Mouse (Mus musculus) urinary bladder, postnatal 4 days (tissue): ENCODE measurements around the gene Large2.

Source experiments
- DNase-seq, 2 experiments: peaks; one replicate each; pipeline ENCODE4 v3.0.0; 2021 to 2022; ENCODE audit warnings: low spot score in 2 of 2

Gene Large2

DNA sequence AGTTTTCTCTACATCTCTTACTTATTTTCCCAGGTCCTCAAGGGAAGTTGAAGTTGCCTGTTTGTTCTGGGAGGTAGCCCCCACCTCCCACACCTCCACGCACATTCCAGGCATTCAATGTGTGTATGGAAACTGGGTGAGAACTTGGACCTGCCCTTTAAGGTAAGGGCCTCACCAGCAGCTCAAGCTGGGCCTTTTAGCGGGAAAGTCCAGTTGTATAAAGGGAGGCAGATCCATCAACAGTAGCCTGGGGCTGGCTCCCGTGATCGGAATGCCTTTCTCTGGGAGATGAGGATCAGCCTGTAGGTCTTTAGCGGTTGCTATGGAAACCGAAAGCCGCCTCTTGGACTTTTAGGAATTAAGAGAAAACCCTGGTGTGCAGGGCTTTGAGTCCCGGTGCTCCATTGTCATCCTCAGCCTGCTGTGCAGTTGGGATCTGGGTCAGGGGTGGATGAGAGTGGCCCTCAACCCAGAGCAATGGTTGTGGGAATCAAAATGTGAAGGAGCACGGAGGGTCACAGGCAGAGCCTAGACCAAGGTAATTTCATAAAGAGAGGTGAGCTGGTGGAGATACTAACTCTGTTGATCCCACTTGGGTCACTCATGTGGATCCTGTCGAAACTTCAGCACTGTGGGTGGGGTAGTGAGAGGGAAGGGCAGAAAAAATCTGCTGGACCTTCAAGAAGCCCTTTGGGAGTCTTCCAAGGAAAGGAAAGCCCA is 2.5 kb downstream of the Large2 start:
- DNase-seq: no peak

DNA sequence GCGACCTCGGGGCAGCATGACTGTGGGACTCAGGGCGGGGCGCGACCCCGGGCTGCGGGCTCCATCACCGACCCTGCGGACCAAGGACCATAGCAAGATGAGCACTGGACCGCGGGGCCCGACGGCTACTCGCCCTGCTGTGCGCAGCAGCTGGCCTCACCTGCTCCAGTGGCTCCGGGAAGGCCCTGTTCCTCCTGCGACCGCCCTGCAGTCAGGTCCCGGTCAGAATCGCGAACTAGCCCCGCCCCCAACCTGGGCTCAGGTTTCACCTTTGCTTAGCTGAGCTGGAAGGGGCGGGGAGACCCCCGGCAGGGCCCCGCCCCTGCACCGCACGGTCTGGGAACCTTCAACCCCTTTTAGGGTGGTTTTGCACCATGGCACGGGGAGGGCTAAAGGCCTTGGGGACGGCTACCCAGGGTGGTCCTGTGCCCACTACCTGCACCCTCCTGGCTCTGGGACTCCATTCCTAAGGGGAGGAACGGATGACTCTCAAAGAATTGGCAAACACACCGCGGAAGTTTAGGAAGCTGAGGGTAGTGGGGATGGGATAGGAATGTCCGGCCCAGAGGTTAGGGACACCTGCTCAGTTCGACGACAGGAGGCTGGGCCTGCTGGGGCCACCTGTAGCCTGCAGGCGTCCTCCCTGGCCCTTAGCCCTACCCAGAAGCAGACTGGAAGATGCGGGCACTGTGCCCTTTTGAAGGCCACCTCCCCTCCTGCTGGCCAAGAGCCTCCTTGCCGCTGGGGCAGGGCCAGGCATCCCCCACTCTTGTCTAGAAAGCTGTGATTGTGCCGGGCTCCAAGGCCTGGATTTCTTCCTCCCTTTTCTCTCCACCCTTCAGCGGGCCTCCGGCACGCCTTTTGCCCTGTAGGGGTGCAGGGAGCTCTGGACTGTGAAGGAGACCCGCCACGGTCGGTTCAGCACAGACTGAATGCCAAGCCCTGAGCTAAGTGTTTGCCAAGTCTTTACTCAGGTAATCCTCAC is 3.6 kb downstream of the Large2 start:
- DNase-seq: peak; percentile 67 to 77

DNA sequence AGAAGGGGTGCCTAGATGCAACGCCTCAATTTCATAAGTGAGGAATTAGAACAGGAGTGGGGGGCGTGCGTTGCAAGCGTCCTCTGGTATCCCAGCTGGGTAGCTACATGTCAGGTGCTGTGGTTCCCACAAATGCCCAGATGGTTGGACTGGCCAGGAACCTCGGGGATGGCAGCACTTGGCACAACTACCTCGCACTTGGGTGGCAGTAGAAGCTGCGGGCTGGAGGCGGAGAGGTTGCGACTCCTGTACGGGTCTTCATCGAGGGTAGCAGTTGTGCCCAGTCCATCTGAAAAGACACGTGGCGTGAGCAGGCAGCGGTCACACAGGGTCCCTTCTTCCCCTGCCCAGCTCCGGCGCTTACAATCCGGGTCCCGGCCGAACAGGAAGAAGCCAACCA is 4.3 kb downstream of the Large2 start:
- no peak for DNase-seq

DNA sequence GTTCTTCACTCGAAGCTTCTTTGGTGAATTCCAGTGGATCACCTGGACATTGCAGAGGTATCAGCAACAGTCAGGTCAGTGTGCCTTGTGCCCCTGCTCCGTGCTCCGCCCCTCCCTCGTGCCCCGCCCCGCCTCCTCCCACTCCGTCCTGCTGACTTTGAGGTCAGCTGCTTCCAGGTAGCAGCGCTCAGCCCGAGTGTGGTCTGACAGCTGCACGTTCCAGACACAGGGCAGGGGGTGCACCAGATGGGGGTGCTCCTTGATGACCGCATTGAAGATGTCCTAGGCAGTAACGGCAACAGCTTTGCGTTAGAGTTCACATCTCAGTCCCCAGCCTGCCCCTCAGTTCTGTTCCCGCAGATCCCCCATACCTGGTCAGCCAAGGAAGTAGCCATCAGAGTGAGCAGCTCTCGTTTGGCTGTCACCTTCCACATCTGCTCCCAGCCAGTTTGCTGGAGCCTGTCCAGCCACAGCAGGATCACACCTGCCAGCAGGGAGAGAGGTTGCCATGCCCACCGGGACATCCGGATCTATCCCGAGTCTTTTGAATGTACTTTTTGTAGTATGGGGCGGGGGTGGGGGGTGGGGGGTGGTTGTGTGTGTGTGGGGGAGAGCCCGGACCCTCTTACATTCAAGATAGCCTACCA is 7.2 kb downstream of the Large2 start:
- no peak for DNase-seq

DNA sequence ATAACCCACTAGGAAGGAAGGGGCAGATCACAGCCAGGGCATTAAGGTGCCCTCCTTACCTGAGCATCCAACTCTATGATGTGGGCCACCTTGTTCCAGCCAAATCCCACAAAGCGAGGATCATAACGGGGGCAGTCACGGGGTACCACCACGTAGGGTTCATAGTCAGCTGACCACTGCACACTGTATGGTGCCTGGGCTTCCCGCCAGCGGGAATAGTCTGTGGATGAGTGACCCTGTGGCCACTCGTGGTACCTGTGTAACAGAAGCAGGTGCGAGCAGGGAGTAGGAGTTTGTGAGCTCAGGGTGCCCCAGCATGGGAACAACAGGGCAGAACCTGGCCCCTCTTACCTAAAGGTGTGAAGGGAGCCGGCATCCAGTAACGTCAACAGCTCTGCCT is 9.1 kb downstream of the Large2 start:
- no peak for DNase-seq

DNA sequence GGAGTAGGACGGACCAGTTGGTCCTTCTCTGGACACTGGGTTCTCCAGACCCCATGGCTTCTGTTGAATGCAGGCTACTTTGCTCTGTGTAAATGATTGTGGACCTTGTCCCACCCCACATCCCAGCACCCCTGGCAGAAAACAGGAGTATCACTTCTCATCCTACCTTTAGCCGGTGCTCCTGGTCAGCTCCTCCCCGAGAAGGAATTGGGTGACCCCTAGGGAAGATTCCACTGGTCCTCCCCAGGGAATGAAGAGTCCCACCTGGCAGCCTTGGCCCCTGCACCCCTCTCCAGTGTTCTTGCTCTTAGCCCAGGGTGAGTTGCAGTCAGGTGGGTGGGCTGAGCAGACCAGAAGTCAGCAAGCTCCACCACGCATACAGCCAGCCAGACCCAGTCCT is 10.6 kb downstream of the Large2 start:
- DNase-seq: no peak

DNA sequence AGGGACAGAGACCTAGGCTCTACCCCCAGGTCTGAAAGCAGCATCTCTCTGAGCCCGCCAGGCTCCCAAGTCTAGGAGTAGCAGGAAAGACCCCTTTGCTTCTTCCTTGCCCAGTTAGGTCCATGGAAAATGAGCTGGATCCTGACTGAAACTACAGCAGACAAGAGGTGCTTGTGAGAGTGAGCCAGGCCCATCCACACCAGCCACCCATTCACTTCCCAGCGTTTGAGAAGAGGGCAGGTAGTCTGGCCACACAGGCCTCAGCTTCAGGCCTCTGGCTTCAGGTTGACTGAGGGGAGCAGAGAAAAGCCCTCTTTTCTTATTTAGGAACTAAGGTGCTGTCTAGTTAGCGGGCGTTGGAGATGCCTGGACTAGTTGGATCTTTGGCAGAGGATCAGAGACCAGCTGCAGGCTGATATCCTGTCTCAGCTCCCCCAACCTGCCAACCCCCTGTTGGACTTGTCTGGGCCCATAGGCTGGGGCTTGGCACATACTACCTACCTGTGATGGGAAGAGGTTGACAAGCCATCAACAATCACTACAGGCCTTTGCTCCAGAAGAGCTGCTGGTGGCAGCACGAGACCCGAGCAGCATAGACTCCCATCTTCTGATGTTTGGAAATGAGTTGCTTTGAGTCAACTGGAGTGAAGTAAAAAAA is 12.0 kb downstream of the Large2 start:
- no peak for DNase-seq

DNA sequence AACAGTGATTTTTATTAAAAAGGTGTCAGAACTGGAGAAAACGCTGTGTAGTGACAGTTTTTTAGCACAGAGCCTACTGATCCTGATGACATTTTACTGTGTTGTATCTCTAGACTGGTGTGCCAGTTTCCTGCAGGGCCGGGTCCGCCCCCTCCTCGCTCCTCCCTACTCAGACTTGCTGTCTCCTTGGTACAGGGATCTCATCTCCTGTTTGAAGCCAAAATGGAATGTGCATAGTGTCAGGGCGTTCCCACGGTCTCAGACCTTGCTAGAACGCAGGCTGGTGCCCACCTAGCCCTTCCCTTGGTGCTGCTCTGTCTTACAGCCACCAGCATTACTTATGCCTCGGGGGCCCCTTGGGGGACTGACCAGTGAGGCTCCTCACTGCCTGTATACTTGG is 12.9 kb downstream of the Large2 start:
- DNase-seq: no peak

DNA sequence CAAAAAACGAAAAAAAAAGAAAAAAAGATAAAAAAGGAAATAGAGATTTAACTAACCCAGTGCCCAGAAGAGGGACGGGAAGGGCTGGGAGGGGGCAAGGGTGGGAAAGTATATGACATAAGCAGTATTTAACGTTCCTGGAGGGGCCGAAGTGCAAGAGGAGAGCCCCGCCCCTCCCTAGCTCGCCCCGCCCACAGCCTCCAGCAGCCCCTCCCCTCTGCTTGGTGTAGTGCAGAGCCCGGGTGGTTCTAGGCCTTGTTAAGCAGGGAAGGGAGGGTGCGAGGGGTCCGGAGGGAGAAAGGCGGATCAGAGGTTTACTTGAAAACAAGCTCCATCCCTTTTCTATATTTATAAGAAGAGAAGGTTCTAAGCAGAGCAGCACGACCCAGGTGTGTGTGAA is 13.8 kb downstream of the Large2 start:
- no peak for DNase-seq

DNA sequence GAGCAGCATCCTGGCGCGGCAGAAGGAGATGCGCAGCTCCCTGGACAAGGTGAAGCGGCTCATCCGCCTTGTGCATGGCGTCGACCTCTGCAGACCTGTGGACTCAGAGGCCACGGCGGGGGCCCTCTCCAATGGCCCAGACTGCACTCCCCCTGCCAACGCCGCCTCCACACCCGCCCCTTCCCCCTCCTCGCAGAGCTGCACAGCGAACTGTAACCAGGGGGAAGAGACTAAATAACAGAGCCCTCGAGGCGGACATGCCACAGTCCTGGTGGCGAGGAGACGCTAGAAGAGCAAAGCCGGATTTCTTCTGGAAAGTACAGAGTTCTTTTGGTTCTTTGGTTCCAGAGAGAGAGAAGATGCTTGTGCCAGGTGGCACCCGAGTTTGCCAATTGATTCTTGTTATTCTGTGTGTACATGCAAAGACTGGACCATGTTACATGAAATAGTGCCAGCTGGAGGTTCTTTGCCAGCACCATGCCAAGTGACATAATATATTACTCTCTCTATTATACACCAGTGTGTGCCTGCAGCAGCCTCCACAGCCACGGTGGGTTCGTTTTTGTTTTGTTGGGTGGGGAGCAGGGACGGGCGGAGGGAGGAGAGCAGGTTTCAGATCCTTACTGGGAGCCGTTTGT is 14.4 kb downstream of the Large2 start:
- no peak for DNase-seq

DNA sequence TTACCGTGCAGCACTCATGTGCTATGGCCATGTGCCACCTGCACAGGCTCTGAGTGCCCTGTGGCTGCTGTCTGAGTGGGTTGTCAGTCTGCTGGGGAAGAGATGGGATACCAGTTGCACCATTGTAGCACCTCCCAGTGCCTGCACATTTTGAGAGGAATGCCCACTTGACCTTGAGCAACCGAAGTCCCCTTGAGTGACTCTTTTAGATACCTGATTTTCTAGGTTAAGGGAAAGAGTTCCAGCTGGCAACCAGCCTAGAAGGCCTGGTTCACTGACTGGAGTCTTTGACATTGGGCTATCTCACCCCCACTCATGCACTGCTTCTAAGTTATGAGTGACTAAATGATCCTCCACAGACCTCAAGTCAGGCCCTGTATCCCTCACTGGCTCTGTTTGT is 15.4 kb downstream of the Large2 start:
- no peak for DNase-seq

DNA sequence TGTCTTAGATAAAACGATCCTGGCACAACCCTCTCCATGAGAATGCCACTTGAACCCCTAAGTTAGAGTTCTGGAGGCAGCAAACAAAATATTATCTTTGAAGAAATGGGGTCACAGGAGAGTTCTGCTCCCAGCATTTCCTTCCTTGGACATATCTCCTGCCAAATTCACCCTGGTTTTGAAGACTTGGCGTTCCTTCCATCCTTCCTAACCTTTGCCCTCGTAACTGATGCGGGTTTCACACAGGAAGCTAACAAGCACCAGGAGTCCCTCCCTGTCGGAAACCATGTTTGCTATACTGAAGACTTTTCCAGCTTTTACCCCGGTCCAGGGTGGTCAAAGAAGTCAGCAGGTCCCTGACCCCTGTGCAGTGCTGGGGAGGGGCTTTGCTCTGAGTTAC is 20.4 kb downstream of the Large2 start:
- no peak for DNase-seq

DNA sequence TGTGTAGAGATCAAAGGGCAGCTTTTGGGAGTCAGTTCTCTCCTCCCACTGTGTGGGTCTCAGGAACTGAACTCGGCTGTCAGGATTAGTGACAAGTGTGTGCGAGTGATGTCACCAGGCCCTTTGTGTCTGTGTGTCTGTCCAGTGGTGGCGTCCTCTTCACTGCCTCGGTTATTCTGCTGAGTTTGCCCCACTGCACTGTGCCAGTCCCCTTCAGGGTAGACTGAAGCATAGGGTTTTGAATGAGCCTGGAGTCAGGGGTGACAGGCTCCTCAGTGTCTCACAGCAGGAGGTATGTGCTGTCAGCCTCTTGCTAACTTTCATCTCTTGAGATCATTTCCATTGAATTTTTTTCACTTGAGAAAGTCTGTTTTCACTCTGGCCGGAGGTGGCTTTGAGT is 21.3 kb downstream of the Large2 start:
- no peak for DNase-seq

DNA sequence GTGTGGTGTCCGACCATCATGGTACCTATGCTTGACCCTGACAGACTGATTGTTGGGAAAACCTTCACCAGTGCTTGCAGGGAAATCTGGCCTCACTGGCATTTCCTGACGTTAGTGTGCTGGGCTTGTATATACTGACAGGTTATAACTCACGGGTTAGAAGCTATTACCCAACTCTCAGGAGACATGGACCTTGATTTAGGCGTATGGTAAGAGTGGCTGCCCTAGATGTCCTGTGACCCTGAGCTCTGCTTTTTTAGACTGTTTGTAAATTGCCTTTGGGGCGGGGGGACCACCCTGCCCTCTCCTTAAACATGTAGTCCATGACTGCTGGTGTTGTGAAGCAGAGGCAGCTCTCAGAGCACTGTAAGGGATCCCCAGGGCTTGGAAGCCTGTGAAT is 24.0 kb downstream of the Large2 start:
- DNase-seq: no peak

DNA sequence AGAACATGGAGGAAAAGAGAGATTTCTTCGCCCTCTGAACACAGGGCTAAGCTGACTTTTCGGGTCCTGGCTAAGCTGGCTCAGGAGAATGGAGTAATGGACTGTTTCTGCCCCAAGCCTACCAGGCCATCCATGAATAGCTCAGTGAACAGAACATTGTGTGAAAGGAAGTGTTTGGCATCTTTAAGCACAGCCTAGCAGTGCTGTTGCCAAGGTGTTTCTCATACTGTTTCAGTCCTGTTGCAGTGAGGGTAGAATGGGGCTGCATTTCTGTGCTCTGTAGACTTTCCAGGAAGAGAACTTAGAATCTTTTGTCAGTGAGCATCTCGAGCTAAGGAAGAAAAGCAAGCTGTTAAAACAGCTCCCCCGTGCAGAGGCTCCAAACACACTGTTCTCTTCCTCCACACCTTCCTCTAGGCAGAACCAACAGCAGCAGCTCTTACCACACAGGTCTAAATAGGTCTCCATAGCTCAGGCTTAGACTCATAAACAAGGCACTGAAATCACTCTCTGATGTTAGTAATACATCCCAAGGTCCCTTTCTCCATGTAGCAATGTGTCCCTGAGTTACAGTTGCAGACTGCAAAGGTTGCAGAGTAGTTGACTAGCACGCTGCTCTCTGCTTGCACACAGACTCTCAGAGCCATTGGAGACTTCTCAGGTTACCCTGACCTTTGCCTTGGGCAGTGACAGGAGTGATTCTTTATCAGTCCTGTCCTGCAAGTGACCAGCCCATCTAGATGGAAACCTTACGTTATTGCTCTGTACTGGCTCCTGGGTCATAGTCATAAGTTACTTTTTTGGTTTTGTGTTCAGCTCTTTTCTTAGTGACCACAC is 24.9 kb downstream of the Large2 start:
- DNase-seq: no peak

DNA sequence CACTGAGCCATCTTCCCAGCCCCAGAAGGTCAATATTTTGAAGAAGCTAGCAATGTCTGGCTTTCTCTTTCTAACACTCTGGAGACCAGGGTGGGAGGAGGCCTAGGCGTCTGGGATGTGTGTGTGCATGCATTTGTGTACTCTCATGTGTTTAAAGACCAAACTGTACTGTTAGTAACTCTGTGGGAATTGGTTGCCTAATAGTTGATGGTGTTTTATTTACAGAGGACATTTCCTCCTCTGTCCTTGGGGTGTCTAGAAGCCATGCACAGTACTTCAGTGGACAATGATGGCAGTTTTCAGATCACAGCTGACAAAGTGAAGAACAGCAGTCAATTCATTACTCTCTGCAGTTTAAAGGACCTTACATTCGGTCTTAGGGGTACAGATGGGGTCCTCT is 27.5 kb downstream of the Large2 start:
- DNase-seq: no peak

DNA sequence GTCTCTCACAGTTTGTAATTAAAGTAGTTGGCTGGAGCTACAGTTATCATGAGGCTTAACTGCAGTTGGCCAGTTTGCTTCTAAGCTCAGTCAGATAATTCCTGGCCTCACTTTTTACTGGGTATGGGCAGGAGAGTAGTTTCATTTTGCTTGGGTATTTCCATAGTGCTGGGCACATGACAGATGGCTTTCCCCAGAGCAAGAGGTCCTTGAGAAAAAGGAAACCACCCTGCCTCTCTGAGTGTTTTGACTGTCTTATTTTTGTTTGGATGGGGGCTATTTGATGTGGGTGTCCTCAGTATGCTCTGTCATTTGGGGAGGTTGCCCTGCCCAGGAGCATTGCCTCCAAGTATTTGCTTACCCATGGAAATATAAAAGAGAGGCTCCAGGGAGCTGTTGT is 32.3 kb downstream of the Large2 start:
- no peak for DNase-seq

DNA sequence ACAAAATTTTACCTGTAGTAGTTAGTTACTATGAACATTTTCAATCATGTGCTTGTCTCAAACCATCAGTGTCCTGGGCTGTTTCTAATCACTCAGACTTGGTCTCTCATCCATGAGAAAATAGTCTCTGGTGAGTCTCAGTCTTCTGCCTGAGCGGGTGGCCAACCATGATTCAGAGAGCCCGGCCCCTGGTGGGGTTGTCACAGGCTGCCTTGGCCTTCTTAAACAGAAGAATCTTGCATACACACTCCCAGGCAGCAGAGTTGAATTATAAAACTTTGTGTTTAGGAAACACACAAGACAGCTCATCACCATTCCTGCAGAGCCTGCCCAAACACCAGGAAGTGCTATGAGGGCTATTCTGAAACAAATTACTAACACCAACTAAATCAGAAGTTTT is 42.8 kb downstream of the Large2 start:
- no peak for DNase-seq

DNA sequence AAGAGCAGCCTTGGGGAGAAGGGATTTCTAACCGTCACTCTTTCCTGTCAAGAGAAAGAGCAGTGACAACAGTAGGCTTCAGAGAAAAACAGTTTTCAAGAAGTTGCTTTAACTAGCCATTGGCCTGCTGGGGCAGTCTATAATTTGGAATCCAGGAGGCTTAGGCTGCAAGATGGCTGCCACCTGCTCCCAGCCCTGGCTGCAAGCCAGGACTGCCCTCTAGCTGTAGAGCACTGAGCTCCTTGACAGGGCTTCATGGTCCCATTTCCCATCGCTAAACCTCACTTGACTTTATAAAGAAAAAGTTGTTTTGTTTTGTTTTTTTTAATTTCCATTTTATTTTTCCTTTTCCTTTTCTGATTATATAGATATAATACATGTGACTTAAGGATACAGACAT is 43.3 kb downstream of the Large2 start:
- DNase-seq: no peak

DNA sequence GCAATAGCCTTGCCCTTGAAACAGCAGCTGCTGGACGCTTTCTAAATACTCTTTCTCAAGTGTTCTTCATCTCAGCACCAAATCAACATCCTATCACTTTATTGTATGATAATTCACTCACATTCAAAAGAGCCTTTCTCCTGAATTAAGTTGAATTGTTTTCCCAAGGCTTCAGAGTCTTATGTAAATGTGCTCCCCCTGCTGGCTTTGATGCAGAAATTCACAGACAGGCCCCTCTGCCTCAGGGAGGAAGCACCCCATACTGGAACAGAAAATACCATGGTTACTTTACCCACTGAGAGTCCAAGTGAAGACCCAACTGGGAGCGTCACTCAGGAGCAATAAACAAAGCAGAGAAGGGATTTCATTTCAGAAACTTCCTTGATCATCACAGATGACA is 43.8 kb downstream of the Large2 start:
- no peak for DNase-seq

DNA sequence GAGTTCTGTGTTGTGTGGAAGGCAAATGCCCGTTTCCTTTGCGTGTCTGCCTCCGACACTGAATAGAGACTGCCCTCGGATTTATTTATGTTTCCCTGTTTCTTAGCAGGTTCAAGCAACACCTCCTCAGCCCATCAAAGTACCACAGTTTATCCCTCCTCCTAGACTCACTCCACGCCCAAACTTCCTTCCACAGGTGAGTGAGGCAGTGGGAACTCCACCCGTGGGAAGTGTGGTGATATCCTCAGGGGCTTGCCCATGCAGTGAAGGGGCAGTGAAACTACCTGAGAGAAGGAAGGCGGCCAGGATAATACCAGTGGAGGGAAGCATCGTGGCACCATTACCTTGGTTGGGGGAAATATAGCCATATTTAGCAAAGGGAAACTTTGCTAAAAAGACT is 46.5 kb downstream of the Large2 start:
- DNase-seq: no peak
